Mouse (Mus musculus) kidney, embryonic 16.5 days (tissue): ENCODE measurements around the gene Pgls. TPM values are rescaled to one million over a fixed set of nuclear protein-coding genes. Genes with fewer than 3 reads are reported as not detected.
A peak's percentile ranks its signal among the peaks of the same experiment; 100 is the strongest.

Source experiments
- ATAC-seq: fragments of 200-750 bp; cut with Nextera tagmentation; 2 replicates; pipeline ENCODE4 v1.8.0; 2017; ENCODE audit warnings: moderate TSS enrichment; ENCODE audit not compliant: low FRiP score, low TSS enrichment
- H3K27ac ChIP-seq: fragments of 300-500 bp; sonication (generic); 2 replicates; pipeline ENCODE4 v1.5.1; 2014; ENCODE audit warnings: low read length
- H3K27me3 ChIP-seq: fragments of 300-500 bp; sonication (generic); 2 replicates; pipeline ENCODE4 v1.6.1; 2014; ENCODE audit warnings: low read length, control low read depth, mixed read lengths; ENCODE audit not compliant: insufficient read depth
- H3K36me3 ChIP-seq: fragments of 300-500 bp; sonication (generic); 2 replicates; pipeline ENCODE4 v1.6.1; 2014; ENCODE audit warnings: low read length, control low read depth, mixed read lengths; ENCODE audit not compliant: insufficient read depth
- H3K4me1 ChIP-seq: fragments of 300-500 bp; sonication (generic); 2 replicates; pipeline ENCODE4 v1.6.1; 2014; ENCODE audit warnings: low read length, control low read depth, mixed read lengths; ENCODE audit not compliant: insufficient read depth
- H3K4me2 ChIP-seq: fragments of 300-500 bp; sonication (generic); replicated peaks from 2 replicates; pipeline ENCODE4 v1.6.1; 2014; ENCODE audit warnings: low read depth, low read length
- H3K4me3 ChIP-seq: fragments of 300-500 bp; sonication (generic); 2 replicates; pipeline ENCODE4 v1.5.1; 2014; ENCODE audit warnings: mild to moderate bottlenecking, low read length
- H3K9ac ChIP-seq: fragments of 300-500 bp; sonication (generic); replicated peaks from 2 replicates; pipeline ENCODE4 v1.6.1; 2014; ENCODE audit warnings: low read length
- H3K9me3 ChIP-seq: fragments of 300-500 bp; sonication (generic); 2 replicates; pipeline ENCODE4 v1.6.1; 2016; ENCODE audit warnings: low read length, control low read depth
- WGBS: fragments of 180-500 bp; shearing (Covaris S2); extraction: QIAGEN DNeasy Blood & Tissue Kit; methylation state at CpG from one replicate; pipeline ENCODE4 v1.1.7; 2014; 5-methylcytosine and 5-hydroxymethylcytosine counted together
- polyA plus RNA-seq: library from polyadenylated mRNA; unstranded; fragments of >200 nt; fragmentation: Nextera tagmentation; extraction: Ambion mirVana; gene quantifications from 2 replicates; pipeline ENCODE4 v1.2.1, GENCODE M21; 2015

The Pgls gene
- polyA plus RNA-seq, 1 experiment from 2014 or later = 252 TPM

- peak; percentile 3; the same call in 1 of the 2 replicates for ATAC-seq
- WGBS = 10% methylated on average over 26 of the region's 27 CpGs
- H3K4me1 ChIP-seq = peaks cover 18% of the 10 kb centered on the region
- peaks cover 6% of the 10 kb centered on the region; the same call in 1 of the 2 replicates for H3K36me3 ChIP-seq
- no peak overlapping the region for H3K27ac ChIP-seq
- H3K27me3 ChIP-seq = peaks cover 6% of the 10 kb centered on the region; the same call in 1 of the 2 replicates
- no peak overlapping the region for H3K4me3 ChIP-seq
- no peak overlapping the region for H3K4me2 ChIP-seq
- H3K9ac ChIP-seq = no peak overlapping the region
- H3K9me3 ChIP-seq = no peaks in the 10 kb centered on the region
Measured at GRCm38 (mm10) chr8:71595862-71596261, 3.9 kb downstream of the Pgls start.

- peaks cover 8% of the 10 kb centered on the region for H3K27me3 ChIP-seq
- no peak overlapping the region for H3K27ac ChIP-seq
- no peak for ATAC-seq
- H3K4me1 ChIP-seq = peaks cover 14% of the 10 kb centered on the region
- no peak overlapping the region for H3K9ac ChIP-seq
- H3K4me2 ChIP-seq = no peak overlapping the region
- no peak overlapping the region for H3K4me3 ChIP-seq
- H3K9me3 ChIP-seq = no peaks in the 10 kb centered on the region
- 67% methylated on average over 6 of the region's 6 CpGs for WGBS
- H3K36me3 ChIP-seq = peaks cover 6% of the 10 kb centered on the region; the same call in 1 of the 2 replicates
Measured at GRCm38 (mm10) chr8:71596384-71596783, 4.4 kb downstream of the Pgls start.

GRCm38 (mm10) chr8:71596798-71597197, 4.8 kb downstream of the Pgls start:
- no peak for ATAC-seq
- Histone ChIP-seq H3K27me3 (peaks cover 12% of the 10 kb centered on the region), H3K27ac (no peak overlapping the region), H3K9me3 (no peaks in the 10 kb centered on the region), H3K4me1 (peaks cover 14% of the 10 kb centered on the region), H3K9ac (no peak overlapping the region), H3K36me3 (peaks cover 6% of the 10 kb centered on the region; the same call in 1 of the 2 replicates), H3K4me3 (no peak overlapping the region), H3K4me2 (no peak overlapping the region)
- 78% methylated on average over 4 of the region's 4 CpGs for WGBS

GRCm38 (mm10) chr8:71597451-71597850, 5.5 kb downstream of the Pgls start, which contains the start of gene Fam129c:
Gene Fam129c (plus strand): TSS chr8:71597648.
- H3K4me2 ChIP-seq = no peak within 1 kb of the TSS
- WGBS = 87% methylated on average over 3 of the region's 3 CpGs
- H3K4me1 ChIP-seq = peaks cover 21% of the 10 kb centered on the region
- H3K36me3 ChIP-seq = peaks cover 6% of the 10 kb centered on the region; the same call in 1 of the 2 replicates
- peaks cover 18% of the 10 kb centered on the region for H3K27me3 ChIP-seq
- no peak within 1 kb of the TSS for H3K4me3 ChIP-seq
- ATAC-seq = no peak
- no peak within 1 kb of the TSS for H3K27ac ChIP-seq
- no peak within 1 kb of the TSS for H3K9ac ChIP-seq
- no peaks in the 10 kb centered on the region for H3K9me3 ChIP-seq

- no peak overlapping the region for H3K9ac ChIP-seq
- H3K4me2 ChIP-seq = no peak overlapping the region
- H3K27me3 ChIP-seq = peaks cover 22% of the 10 kb centered on the region
- H3K4me3 ChIP-seq = no peak overlapping the region
- peaks cover 19% of the 10 kb centered on the region for H3K4me1 ChIP-seq
- no peaks in the 10 kb centered on the region for H3K9me3 ChIP-seq
- no peak for ATAC-seq
- peaks cover 6% of the 10 kb centered on the region; the same call in 1 of the 2 replicates for H3K36me3 ChIP-seq
- no peak overlapping the region for H3K27ac ChIP-seq
Measured at GRCm38 (mm10) chr8:71598375-71598774, 6.4 kb downstream of the Pgls start.

- 93% methylated on average over 5 of the region's 5 CpGs for WGBS
- no peak for ATAC-seq
- H3K4me3 ChIP-seq = no peak overlapping the region
- H3K9me3 ChIP-seq = no peaks in the 10 kb centered on the region
- H3K4me1 ChIP-seq = peaks cover 14% of the 10 kb centered on the region
- H3K36me3 ChIP-seq = peaks cover 5% of the 10 kb centered on the region; the same call in 1 of the 2 replicates
- H3K27ac ChIP-seq = no peak overlapping the region
- H3K27me3 ChIP-seq = peaks cover 22% of the 10 kb centered on the region
- no peak overlapping the region for H3K4me2 ChIP-seq
- H3K9ac ChIP-seq = no peak overlapping the region
Measured at GRCm38 (mm10) chr8:71598841-71599240, 6.9 kb downstream of the Pgls start.

- peak overlapping the region; percentile 59 for H3K4me2 ChIP-seq
- ATAC-seq = peak; percentile 25; the same call in 1 of the 2 replicates
- WGBS = 2% methylated on average over 65 of the region's 65 CpGs
Measured at GRCm38 (mm10) chr8:71601939-71602665, 10.1 kb downstream of the Pgls start.

GRCm38 (mm10) chr8:71602666-71603334, 10.8 kb downstream of the Pgls start:
- Histone ChIP-seq H3K4me1 (peaks cover 14% of the 10 kb centered on the region), H3K27me3 (peaks cover 22% of the 10 kb centered on the region), H3K4me3 (peak overlapping the region; percentile 42), H3K4me2 (peak overlapping the region; percentile 59), H3K9me3 (no peaks in the 10 kb centered on the region), H3K27ac (no peak overlapping the region), H3K9ac (peak overlapping the region; percentile 47), H3K36me3 (no peaks in the 10 kb centered on the region)
- 1% methylated on average over 32 of the region's 32 CpGs for WGBS
- ATAC-seq = peak; percentile 87

More at GRCm38 (mm10) chr8:71601939-71602665, 10.1 kb downstream of the Pgls start:
- no peak overlapping the region for H3K27ac ChIP-seq
- H3K9ac ChIP-seq = peak overlapping the region; percentile 29
- H3K27me3 ChIP-seq = peaks cover 22% of the 10 kb centered on the region
- H3K9me3 ChIP-seq = no peaks in the 10 kb centered on the region
- H3K36me3 ChIP-seq = no peaks in the 10 kb centered on the region
- peak overlapping the region; percentile 42 for H3K4me3 ChIP-seq
- peaks cover 14% of the 10 kb centered on the region for H3K4me1 ChIP-seq

GRCm38 (mm10) chr8:71604021-71604420, 12.0 kb downstream of the Pgls start:
- H3K27me3 ChIP-seq = peaks cover 22% of the 10 kb centered on the region
- ATAC-seq = no peak
- H3K4me3 ChIP-seq = no peak overlapping the region
- H3K9ac ChIP-seq = 0 out of 2 replicates have a peak overlapping the region, but pooled peaks have one; percentile 7
- H3K36me3 ChIP-seq = no peaks in the 10 kb centered on the region
- H3K27ac ChIP-seq = no peak overlapping the region
- peaks cover 14% of the 10 kb centered on the region for H3K4me1 ChIP-seq
- no peaks in the 10 kb centered on the region for H3K9me3 ChIP-seq
- WGBS = 55% methylated on average over 7 of the region's 7 CpGs
- no peak overlapping the region for H3K4me2 ChIP-seq
